Mouse (Mus musculus) spleen, adult 2 months (tissue): ENCODE results near the gene Anapc11. TPM values are rescaled to one million over a fixed set of nuclear protein-coding genes. Genes with fewer than 3 reads are reported as not detected.

Source experiments
- DNase-seq, 2 experiments: peaks; one replicate each; pipeline versions ENCODE4 v3.0.0 to v3.0.0-alpha.2; 2012 to 2021; ENCODE audit warnings: low spot score in 2 of 2, low read depth in 1 of 2
- H3K27ac ChIP-seq: fragments of 200-500 bp; 2 replicates; pipeline ENCODE4 v1.5.1; 2012; ENCODE audit warnings: low read length, inconsistent platforms; ENCODE audit not compliant: insufficient read depth
- H3K27me3 ChIP-seq: fragments of 200-500 bp; 2 replicates; pipeline ENCODE4 v1.6.1; 2012; ENCODE audit warnings: mild to moderate bottlenecking, moderate library complexity, low read length, inconsistent platforms; ENCODE audit not compliant: control insufficient read depth, insufficient read depth
- H3K36me3 ChIP-seq: fragments of 200-500 bp; 2 replicates; pipeline ENCODE4 v1.6.1; 2012; ENCODE audit warnings: mild to moderate bottlenecking, low read length, inconsistent platforms; ENCODE audit not compliant: control insufficient read depth, insufficient read depth
- H3K4me1 ChIP-seq: fragments of 200-500 bp; 2 replicates; pipeline ENCODE4 v1.6.1; 2011; ENCODE audit warnings: inconsistent platforms; ENCODE audit not compliant: control insufficient read depth, insufficient read depth, insufficient read length
- H3K4me3 ChIP-seq: fragments of 200-500 bp; 2 replicates; pipeline ENCODE4 v1.5.1; 2011; ENCODE audit warnings: mild to moderate bottlenecking, inconsistent platforms; ENCODE audit not compliant: insufficient read depth, insufficient read length; ENCODE audit errors: extremely low read depth
- CTCF ChIP-seq: fragments of 200-500 bp; IDR thresholded peaks from 2 replicates; pipeline ENCODE4 v1.5.1; 2011; ENCODE audit warnings: mild to moderate bottlenecking, inconsistent platforms; ENCODE audit not compliant: insufficient read depth, insufficient read length, insufficient replicate concordance; ENCODE audit errors: extremely low read depth
- POLR2A ChIP-seq: fragments of 200-500 bp; IDR thresholded peaks from 2 replicates; pipeline ENCODE4 v1.6.1; 2011; ENCODE audit warnings: low read depth, low read length, inconsistent platforms
- WGBS: fragments of 180-500 bp; shearing (Covaris S2); methylation state at CpG from one replicate; pipeline ENCODE4 v1.1.7; 2018; 5-methylcytosine and 5-hydroxymethylcytosine counted together
- polyA plus RNA-seq: library from polyadenylated mRNA; depleted of rRNA; stranded (reverse); fragments of >200 nt; gene quantifications from 2 replicates; pipeline ENCODE4 v1.2.3, GENCODE M21; 2012

Gene Anapc11
- polyA plus RNA-seq, 1 experiment = 80.1 TPM

- TF ChIP-seq POLR2A = no peak
- no peak for TF ChIP-seq CTCF
Measured at GRCm38 (mm10) chr11:120631726-120632448, 33.7 kb downstream of the Anapc11 start.

GRCm38 (mm10) chr11:120632559-120633519, 34.6 kb downstream of the Anapc11 start:
- WGBS = under 1% methylated on average over 83 of the region's 116 CpGs
- peak overlapping the region; percentile 50 for H3K27ac ChIP-seq
- DNase-seq = peak in 1 of 2 experiments; percentile 56
- TF ChIP-seq CTCF = no peak
- no peak for TF ChIP-seq POLR2A
- 0 out of 2 replicates have a peak, but pooled peaks cover 1% of the 10 kb centered on the region for H3K36me3 ChIP-seq
- no peaks in the 10 kb centered on the region for H3K27me3 ChIP-seq
- peaks cover 39% of the 10 kb centered on the region for H3K4me1 ChIP-seq
- H3K4me3 ChIP-seq = peak overlapping the region; percentile 69

More at GRCm38 (mm10) chr11:120631726-120632448, 33.7 kb downstream of the Anapc11 start:
- peak overlapping the region; percentile 80; the same call in 1 of the 2 replicates for H3K27ac ChIP-seq
- H3K4me3 ChIP-seq = peak overlapping the region; percentile 69; the same call in 1 of the 2 replicates
- H3K27me3 ChIP-seq = no peaks in the 10 kb centered on the region
- DNase-seq = no peak
- peaks cover 45% of the 10 kb centered on the region for H3K4me1 ChIP-seq
- 0 out of 2 replicates have a peak, but pooled peaks cover 1% of the 10 kb centered on the region for H3K36me3 ChIP-seq
- 32% methylated on average over 4 of the region's 4 CpGs for WGBS

- TF ChIP-seq CTCF (no peak), POLR2A (no peak; the same call in 1 of the 2 replicates)
- peaks cover 36% of the 10 kb centered on the region for H3K4me1 ChIP-seq
- H3K27me3 ChIP-seq = no peaks in the 10 kb centered on the region
- 0 out of 2 replicates have a peak, but pooled peaks cover 1% of the 10 kb centered on the region for H3K36me3 ChIP-seq
- H3K4me3 ChIP-seq = peak within 1 kb of the TSS; percentile 69
- peak within 1 kb of the TSS; percentile 50 for H3K27ac ChIP-seq
- WGBS = 14% methylated on average over 58 of the region's 58 CpGs
- DNase-seq = peak; percentile 86
Measured at GRCm38 (mm10) chr11:120633520-120634343, 35.5 kb downstream of the Anapc11 start, which contains the start of gene Mafg. TSS of gene Mafg (minus strand) at chr11:120633600.

GRCm38 (mm10) chr11:120634810-120635209, 36.6 kb downstream of the Anapc11 start:
- WGBS = 93% methylated on average over 5 of the region's 5 CpGs
- DNase-seq = no peak
- Histone ChIP-seq H3K27ac (no peak overlapping the region), H3K27me3 (no peaks in the 10 kb centered on the region), H3K36me3 (no peaks in the 10 kb centered on the region), H3K4me3 (no peak overlapping the region), H3K4me1 (peaks cover 25% of the 10 kb centered on the region)
- TF ChIP-seq CTCF (no peak), POLR2A (no peak)

- Histone ChIP-seq H3K27ac (no peak overlapping the region), H3K36me3 (no peaks in the 10 kb centered on the region), H3K27me3 (no peaks in the 10 kb centered on the region), H3K4me3 (no peak overlapping the region), H3K4me1 (peaks cover 5% of the 10 kb centered on the region; the same call in 1 of the 2 replicates)
- TF ChIP-seq POLR2A (no peak), CTCF (no peak)
- no peak for DNase-seq
- 82% methylated on average over 9 of the region's 9 CpGs for WGBS
Measured at GRCm38 (mm10) chr11:120641255-120641654, 43.0 kb downstream of the Anapc11 start.

GRCm38 (mm10) chr11:120641869-120642268, 43.6 kb downstream of the Anapc11 start:
- Histone ChIP-seq H3K36me3 (no peaks in the 10 kb centered on the region), H3K27ac (no peak overlapping the region), H3K4me3 (no peak overlapping the region), H3K4me1 (peaks cover 5% of the 10 kb centered on the region; the same call in 1 of the 2 replicates), H3K27me3 (no peaks in the 10 kb centered on the region)
- DNase-seq = no peak
- 72% methylated on average over 8 of the region's 8 CpGs for WGBS
- TF ChIP-seq CTCF = no peak
- no peak for TF ChIP-seq POLR2A
